Mouse (Mus musculus): Measurements from ENCODE around the gene Upf2. TPM values are rescaled to one million over a fixed set of nuclear protein-coding genes. Genes with fewer than 3 reads are reported as not detected.

Gene Upf2
- polyA plus RNA-seq, 1 experiment: 0.49 TPM

GRCm38 (mm10) chr2:5930291-5931054, 20.8 kb upstream of the Upf2 start:
- Histone ChIP-seq H3K4me1 (ENCODE audit: control insufficient read depth) (no peaks in the 10 kb centered on the region), H3K27me3 (ENCODE audit: control insufficient read depth) (no peaks in the 10 kb centered on the region), H3K9me3 (ENCODE audit: control insufficient read depth, low read length) (no peaks in the 10 kb centered on the region), H3K4me3 (replicated peaks) (no peak overlapping the region), H3K36me3 (ENCODE audit: control insufficient read depth) (peaks cover 9% of the 10 kb centered on the region)
- TF ChIP-seq TAL1 (IDR thresholded peaks at IDR 0.05; ENCODE audit: low read length) (no peak), GATA1 (IDR thresholded peaks at IDR 0.05; ENCODE audit: low read length) (no peak)

GRCm38 (mm10) chr2:5931938-5932337, 19.3 kb upstream of the Upf2 start:
- TF ChIP-seq TAL1 (IDR thresholded peaks at IDR 0.05; ENCODE audit: low read length) (no peak), GATA1 (IDR thresholded peaks at IDR 0.05; ENCODE audit: low read length) (no peak)
- H3K4me3 ChIP-seq (replicated peaks): no peak overlapping the region
- peaks cover 9% of the 10 kb centered on the region for H3K36me3 ChIP-seq (ENCODE audit: control insufficient read depth)
- H3K27me3 ChIP-seq (ENCODE audit: control insufficient read depth): no peaks in the 10 kb centered on the region
- no peaks in the 10 kb centered on the region for H3K4me1 ChIP-seq (ENCODE audit: control insufficient read depth)
- no peaks in the 10 kb centered on the region for H3K9me3 ChIP-seq (ENCODE audit: control insufficient read depth, low read length)

- TF ChIP-seq GATA1 (IDR thresholded peaks at IDR 0.05; ENCODE audit: low read length) (no peak), TAL1 (IDR thresholded peaks at IDR 0.05; ENCODE audit: low read length) (no peak)
- Histone ChIP-seq H3K4me3 (replicated peaks) (no peak overlapping the region), H3K9me3 (ENCODE audit: control insufficient read depth, low read length) (no peaks in the 10 kb centered on the region), H3K27me3 (ENCODE audit: control insufficient read depth) (no peaks in the 10 kb centered on the region), H3K36me3 (ENCODE audit: control insufficient read depth) (no peaks in the 10 kb centered on the region; the same call in 1 of the 2 replicates), H3K4me1 (ENCODE audit: control insufficient read depth) (peaks cover 10% of the 10 kb centered on the region)
Observed at GRCm38 (mm10) chr2:5934936-5935335, 16.3 kb upstream of the Upf2 start.

GRCm38 (mm10) chr2:5936068-5936467, 15.2 kb upstream of the Upf2 start:
- Histone ChIP-seq H3K36me3 (ENCODE audit: control insufficient read depth) (no peaks in the 10 kb centered on the region), H3K9me3 (ENCODE audit: control insufficient read depth, low read length) (no peaks in the 10 kb centered on the region), H3K4me3 (replicated peaks) (no peak overlapping the region), H3K4me1 (ENCODE audit: control insufficient read depth) (peaks cover 12% of the 10 kb centered on the region), H3K27me3 (ENCODE audit: control insufficient read depth) (no peaks in the 10 kb centered on the region)
- no peak for TF ChIP-seq TAL1 (IDR thresholded peaks at IDR 0.05; ENCODE audit: low read length)
- no peak for TF ChIP-seq GATA1 (IDR thresholded peaks at IDR 0.05; ENCODE audit: low read length)

- TF ChIP-seq TAL1 (IDR thresholded peaks at IDR 0.05; ENCODE audit: low read length) (no peak), GATA1 (IDR thresholded peaks at IDR 0.05; ENCODE audit: low read length) (no peak)
- H3K9me3 ChIP-seq (ENCODE audit: control insufficient read depth, low read length): no peaks in the 10 kb centered on the region
- peaks cover 12% of the 10 kb centered on the region for H3K4me1 ChIP-seq (ENCODE audit: control insufficient read depth)
- H3K27me3 ChIP-seq (ENCODE audit: control insufficient read depth): no peaks in the 10 kb centered on the region
- H3K36me3 ChIP-seq (ENCODE audit: control insufficient read depth): no peaks in the 10 kb centered on the region
- no peak overlapping the region for H3K4me3 ChIP-seq (replicated peaks)
Observed at GRCm38 (mm10) chr2:5936550-5936949, 14.7 kb upstream of the Upf2 start.

GRCm38 (mm10) chr2:5939319-5939718, 11.9 kb upstream of the Upf2 start:
- Histone ChIP-seq H3K36me3 (ENCODE audit: control insufficient read depth) (no peaks in the 10 kb centered on the region), H3K27me3 (ENCODE audit: control insufficient read depth) (no peaks in the 10 kb centered on the region), H3K4me3 (replicated peaks) (no peak overlapping the region), H3K9me3 (ENCODE audit: control insufficient read depth, low read length) (no peaks in the 10 kb centered on the region), H3K4me1 (ENCODE audit: control insufficient read depth) (peaks cover 36% of the 10 kb centered on the region)
- TF ChIP-seq TAL1 (IDR thresholded peaks at IDR 0.05; ENCODE audit: low read length) (no peak), GATA1 (IDR thresholded peaks at IDR 0.05; ENCODE audit: low read length) (no peak)

- no peaks in the 10 kb centered on the region for H3K36me3 ChIP-seq (ENCODE audit: control insufficient read depth)
- TF ChIP-seq TAL1 (IDR thresholded peaks at IDR 0.05; ENCODE audit: low read length) (no peak), GATA1 (IDR thresholded peaks at IDR 0.05; ENCODE audit: low read length) (no peak)
- peaks cover 41% of the 10 kb centered on the region for H3K4me1 ChIP-seq (ENCODE audit: control insufficient read depth)
- H3K4me3 ChIP-seq (replicated peaks): no peak overlapping the region
- H3K9me3 ChIP-seq (ENCODE audit: control insufficient read depth, low read length): no peaks in the 10 kb centered on the region
- H3K27me3 ChIP-seq (ENCODE audit: control insufficient read depth): no peaks in the 10 kb centered on the region
Observed at GRCm38 (mm10) chr2:5939911-5940310, 11.4 kb upstream of the Upf2 start.

- H3K4me3 ChIP-seq (replicated peaks): no peak overlapping the region
- no peak for TF ChIP-seq TAL1 (IDR thresholded peaks at IDR 0.05; ENCODE audit: low read length)
- TF ChIP-seq GATA1 (IDR thresholded peaks at IDR 0.05; ENCODE audit: low read length): no peak
- H3K4me1 ChIP-seq (ENCODE audit: control insufficient read depth): peaks cover 50% of the 10 kb centered on the region
- no peaks in the 10 kb centered on the region for H3K27me3 ChIP-seq (ENCODE audit: control insufficient read depth)
- H3K36me3 ChIP-seq (ENCODE audit: control insufficient read depth): no peaks in the 10 kb centered on the region
- no peaks in the 10 kb centered on the region for H3K9me3 ChIP-seq (ENCODE audit: control insufficient read depth, low read length)
Observed at GRCm38 (mm10) chr2:5940936-5941335, 10.3 kb upstream of the Upf2 start.

GRCm38 (mm10) chr2:5941861-5942415, 9.3 kb upstream of the Upf2 start:
- Histone ChIP-seq H3K27me3 (ENCODE audit: control insufficient read depth) (no peaks in the 10 kb centered on the region), H3K36me3 (ENCODE audit: control insufficient read depth) (no peaks in the 10 kb centered on the region), H3K4me1 (ENCODE audit: control insufficient read depth) (peaks cover 60% of the 10 kb centered on the region), H3K9me3 (ENCODE audit: control insufficient read depth, low read length) (no peaks in the 10 kb centered on the region), H3K4me3 (replicated peaks) (peak overlapping the region; percentile 75)
- no peak for TF ChIP-seq TAL1 (IDR thresholded peaks at IDR 0.05; ENCODE audit: low read length)
- no peak for TF ChIP-seq GATA1 (IDR thresholded peaks at IDR 0.05; ENCODE audit: low read length)

Data from erythroblast, embryonic 14.5 days (primary cell).